Mouse (Mus musculus): ENCODE measurements at regions not wholly inside any gene's neighbourhood (a gene's known extent, or its start where the extent isn't known, plus 50 kb on each side); places are given as distances from the start of the nearest gene placed in this dataset.

- no peak overlapping the region for H3K27ac ChIP-seq (ENCODE audit: low read depth, low read length)
- no peak overlapping the region for H3K4me3 ChIP-seq (ENCODE audit: low read depth, low read length)
- H3K9ac ChIP-seq (ENCODE audit: low read length), result no peak overlapping the region
- no peak overlapping the region for H3K4me2 ChIP-seq (ENCODE audit: low read length)
- H3K4me1 ChIP-seq (ENCODE audit: control insufficient read depth, insufficient read depth, low read length), result no peaks in the 10 kb centered on the region
- WGBS, result 50% methylated on average over 6 of the region's 6 CpGs
- H3K9me3 ChIP-seq (replicated peaks; ENCODE audit: control insufficient read depth, low read length), result no peaks in the 10 kb centered on the region
- no peaks in the 10 kb centered on the region for H3K27me3 ChIP-seq (replicated peaks; ENCODE audit: control insufficient read depth, insufficient read depth, low read length)
- H3K36me3 ChIP-seq (ENCODE audit: control insufficient read depth, insufficient read depth, low read length), result no peaks in the 10 kb centered on the region
- no peak for ATAC-seq
- no peak for DNase-seq (ENCODE audit: low spot score)
These were observed 626.0 kb downstream of the Nr2f2 start for GRCm38 (mm10) chr7:69740495-69740894.

GRCm38 (mm10) chr7:69738998-69739397, 627.5 kb downstream of the Nr2f2 start:
- no peak for ATAC-seq
- WGBS, result 78% methylated on average over 7 of the region's 7 CpGs

GRCm38 (mm10) chr7:69715081-69715480, 651.5 kb downstream of the Nr2f2 start:
- Histone ChIP-seq H3K9ac (ENCODE audit: low read length) (no peak overlapping the region), H3K4me1 (ENCODE audit: control insufficient read depth, insufficient read depth, low read length) (no peaks in the 10 kb centered on the region), H3K27me3 (replicated peaks; ENCODE audit: control insufficient read depth, insufficient read depth, low read length) (no peaks in the 10 kb centered on the region), H3K4me3 (ENCODE audit: low read depth, low read length) (no peak overlapping the region), H3K4me2 (ENCODE audit: low read length) (no peak overlapping the region), H3K36me3 (ENCODE audit: control insufficient read depth, insufficient read depth, low read length) (no peaks in the 10 kb centered on the region), H3K9me3 (replicated peaks; ENCODE audit: control insufficient read depth, low read length) (no peaks in the 10 kb centered on the region), H3K27ac (ENCODE audit: low read depth, low read length) (no peak overlapping the region)
- ATAC-seq (no peak), DNase-seq (ENCODE audit: low spot score) (peak; percentile 8)
- 83% methylated on average over 5 of the region's 5 CpGs for WGBS

More at GRCm38 (mm10) chr7:69738998-69739397, 627.5 kb downstream of the Nr2f2 start:
- no peak overlapping the region for H3K9ac ChIP-seq (ENCODE audit: low read length)
- no peak overlapping the region for H3K4me2 ChIP-seq (ENCODE audit: low read length)
- H3K4me3 ChIP-seq (ENCODE audit: low read depth, low read length), result no peak overlapping the region
- DNase-seq (ENCODE audit: low spot score), result peak; percentile 14
- H3K36me3 ChIP-seq (ENCODE audit: control insufficient read depth, insufficient read depth, low read length), result no peaks in the 10 kb centered on the region
- H3K27me3 ChIP-seq (replicated peaks; ENCODE audit: control insufficient read depth, insufficient read depth, low read length), result no peaks in the 10 kb centered on the region
- no peaks in the 10 kb centered on the region for H3K9me3 ChIP-seq (replicated peaks; ENCODE audit: control insufficient read depth, low read length)
- no peak overlapping the region for H3K27ac ChIP-seq (ENCODE audit: low read depth, low read length)
- H3K4me1 ChIP-seq (ENCODE audit: control insufficient read depth, insufficient read depth, low read length), result no peaks in the 10 kb centered on the region

GRCm38 (mm10) chr7:69670211-69670610, 696.3 kb downstream of the Nr2f2 start:
- Histone ChIP-seq H3K36me3 (ENCODE audit: control insufficient read depth, insufficient read depth, low read length) (no peaks in the 10 kb centered on the region), H3K9me3 (replicated peaks; ENCODE audit: control insufficient read depth, low read length) (no peaks in the 10 kb centered on the region), H3K9ac (ENCODE audit: low read length) (no peak overlapping the region), H3K4me3 (ENCODE audit: low read depth, low read length) (no peak overlapping the region), H3K4me2 (ENCODE audit: low read length) (no peak overlapping the region), H3K27ac (ENCODE audit: low read depth, low read length) (no peak overlapping the region), H3K27me3 (replicated peaks; ENCODE audit: control insufficient read depth, insufficient read depth, low read length) (no peaks in the 10 kb centered on the region), H3K4me1 (ENCODE audit: control insufficient read depth, insufficient read depth, low read length) (no peaks in the 10 kb centered on the region)
- WGBS, result 71% methylated on average over 1 of the region's 1 CpGs
- ATAC-seq, result no peak
- DNase-seq (ENCODE audit: low spot score), result no peak

- no peak overlapping the region for H3K9ac ChIP-seq (ENCODE audit: low read length)
- WGBS, result 9% methylated on average over 9 of the region's 9 CpGs
- no peak overlapping the region for H3K4me3 ChIP-seq (ENCODE audit: low read depth, low read length)
- no peaks in the 10 kb centered on the region for H3K36me3 ChIP-seq (ENCODE audit: control insufficient read depth, insufficient read depth, low read length)
- no peak overlapping the region for H3K27ac ChIP-seq (ENCODE audit: low read depth, low read length)
- H3K9me3 ChIP-seq (replicated peaks; ENCODE audit: control insufficient read depth, low read length), result no peaks in the 10 kb centered on the region
- H3K27me3 ChIP-seq (replicated peaks; ENCODE audit: control insufficient read depth, insufficient read depth, low read length), result no peaks in the 10 kb centered on the region
- H3K4me1 ChIP-seq (ENCODE audit: control insufficient read depth, insufficient read depth, low read length), result no peaks in the 10 kb centered on the region
- ATAC-seq, result no peak
- peak; percentile 27 for DNase-seq (ENCODE audit: low spot score)
- H3K4me2 ChIP-seq (ENCODE audit: low read length), result no peak overlapping the region
These were observed 711.0 kb downstream of the Nr2f2 start for GRCm38 (mm10) chr7:69655583-69655982.

- Histone ChIP-seq H3K36me3 (ENCODE audit: control insufficient read depth, insufficient read depth, low read length) (no peaks in the 10 kb centered on the region), H3K27me3 (replicated peaks; ENCODE audit: control insufficient read depth, insufficient read depth, low read length) (no peaks in the 10 kb centered on the region), H3K4me2 (ENCODE audit: low read length) (no peak overlapping the region), H3K27ac (ENCODE audit: low read depth, low read length) (no peak overlapping the region), H3K4me1 (ENCODE audit: control insufficient read depth, insufficient read depth, low read length) (no peaks in the 10 kb centered on the region), H3K4me3 (ENCODE audit: low read depth, low read length) (no peak overlapping the region), H3K9me3 (replicated peaks; ENCODE audit: control insufficient read depth, low read length) (no peaks in the 10 kb centered on the region), H3K9ac (ENCODE audit: low read length) (no peak overlapping the region)
- no peak for ATAC-seq
- 54% methylated on average over 6 of the region's 6 CpGs for WGBS
- peak; percentile 8 for DNase-seq (ENCODE audit: low spot score)
These were observed 721.1 kb downstream of the Nr2f2 start for GRCm38 (mm10) chr7:69645449-69645848.

- H3K27ac ChIP-seq (ENCODE audit: low read depth, low read length), result no peak overlapping the region
- no peaks in the 10 kb centered on the region for H3K36me3 ChIP-seq (ENCODE audit: control insufficient read depth, insufficient read depth, low read length)
- no peaks in the 10 kb centered on the region for H3K4me1 ChIP-seq (ENCODE audit: control insufficient read depth, insufficient read depth, low read length)
- no peaks in the 10 kb centered on the region for H3K27me3 ChIP-seq (replicated peaks; ENCODE audit: control insufficient read depth, insufficient read depth, low read length)
- WGBS, result 43% methylated on average over 9 of the region's 9 CpGs
- no peak overlapping the region for H3K4me2 ChIP-seq (ENCODE audit: low read length)
- no peak overlapping the region for H3K9ac ChIP-seq (ENCODE audit: low read length)
- no peak for ATAC-seq
- no peak overlapping the region for H3K4me3 ChIP-seq (ENCODE audit: low read depth, low read length)
- no peaks in the 10 kb centered on the region for H3K9me3 ChIP-seq (replicated peaks; ENCODE audit: control insufficient read depth, low read length)
- peak; percentile 8 for DNase-seq (ENCODE audit: low spot score)
These were observed 724.9 kb downstream of the Nr2f2 start for GRCm38 (mm10) chr7:69641652-69642051.

- no peak overlapping the region for H3K27ac ChIP-seq (ENCODE audit: low read depth, low read length)
- no peaks in the 10 kb centered on the region for H3K36me3 ChIP-seq (ENCODE audit: control insufficient read depth, insufficient read depth, low read length)
- no peak overlapping the region for H3K4me3 ChIP-seq (ENCODE audit: low read depth, low read length)
- H3K4me2 ChIP-seq (ENCODE audit: low read length), result no peak overlapping the region
- no peaks in the 10 kb centered on the region for H3K27me3 ChIP-seq (replicated peaks; ENCODE audit: control insufficient read depth, insufficient read depth, low read length)
- 79% methylated on average over 3 of the region's 3 CpGs for WGBS
- H3K9me3 ChIP-seq (replicated peaks; ENCODE audit: control insufficient read depth, low read length), result no peaks in the 10 kb centered on the region
- no peaks in the 10 kb centered on the region for H3K4me1 ChIP-seq (ENCODE audit: control insufficient read depth, insufficient read depth, low read length)
- no peak for DNase-seq (ENCODE audit: low spot score)
- no peak overlapping the region for H3K9ac ChIP-seq (ENCODE audit: low read length)
- ATAC-seq, result no peak
These were observed 766.7 kb downstream of the Nr2f2 start for GRCm38 (mm10) chr7:69599866-69600265.

GRCm38 (mm10) chr7:69585716-69586115, 780.8 kb downstream of the Nr2f2 start:
- ATAC-seq, result peak; percentile 54; the same call in 1 of the 2 replicates

More at GRCm38 (mm10) chr7:69585716-69586115, 780.8 kb downstream of the Nr2f2 start:
- H3K4me1 ChIP-seq (ENCODE audit: control insufficient read depth, insufficient read depth, low read length), result no peaks in the 10 kb centered on the region
- DNase-seq (ENCODE audit: low spot score), result peak; percentile 66
- no peak overlapping the region for H3K4me3 ChIP-seq (ENCODE audit: low read depth, low read length)
- no peaks in the 10 kb centered on the region for H3K27me3 ChIP-seq (replicated peaks; ENCODE audit: control insufficient read depth, insufficient read depth, low read length)
- H3K4me2 ChIP-seq (ENCODE audit: low read length), result no peak overlapping the region
- WGBS, result 22% methylated on average over 6 of the region's 6 CpGs
- no peak overlapping the region for H3K9ac ChIP-seq (ENCODE audit: low read length)
- H3K27ac ChIP-seq (ENCODE audit: low read depth, low read length), result no peak overlapping the region
- no peaks in the 10 kb centered on the region for H3K36me3 ChIP-seq (ENCODE audit: control insufficient read depth, insufficient read depth, low read length)
- H3K9me3 ChIP-seq (replicated peaks; ENCODE audit: control insufficient read depth, low read length), result no peaks in the 10 kb centered on the region

All from forebrain, embryonic 14.5 days (tissue).